Mouse (Mus musculus): ENCODE results near the gene Irgq. TPM values are rescaled to one million over a fixed set of nuclear protein-coding genes. Genes with fewer than 3 reads are reported as not detected.
"Not testable (repeated sequence)": the region's sequence is repeated elsewhere in the genome, so short reads cannot be mapped to it uniquely, and the experiment has no call there.

Gene Irgq
- polyA plus RNA-seq, 1 experiment, result 16.0 TPM

DNA sequence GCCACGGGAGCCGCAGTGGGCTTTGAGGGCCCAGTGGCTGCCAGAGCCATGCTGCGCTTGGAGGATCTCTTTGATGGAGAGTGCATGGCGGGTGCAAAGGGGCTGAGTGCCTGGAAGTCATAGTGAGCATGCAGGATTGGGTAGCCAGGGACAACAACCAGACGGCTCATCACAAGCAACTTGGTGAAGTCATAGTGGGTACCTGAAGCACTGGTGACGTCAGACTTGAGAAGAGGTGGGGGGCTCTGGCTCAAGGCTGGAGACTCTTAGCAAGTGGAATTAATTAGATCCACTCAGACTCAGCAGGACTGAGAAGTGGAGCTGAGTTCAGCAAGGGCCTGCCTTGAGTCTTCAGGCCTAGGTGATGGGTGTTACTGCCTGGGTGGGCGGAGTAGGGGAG lies 18.1 kb upstream of the Irgq start, which contains the start of gene AC161166.1:
Gene AC161166.1, minus strand, starts transcription at position 101 of the 400 bp plus-strand sequence.
- DNase-seq (ENCODE audit: low read depth), result no peak

DNA sequence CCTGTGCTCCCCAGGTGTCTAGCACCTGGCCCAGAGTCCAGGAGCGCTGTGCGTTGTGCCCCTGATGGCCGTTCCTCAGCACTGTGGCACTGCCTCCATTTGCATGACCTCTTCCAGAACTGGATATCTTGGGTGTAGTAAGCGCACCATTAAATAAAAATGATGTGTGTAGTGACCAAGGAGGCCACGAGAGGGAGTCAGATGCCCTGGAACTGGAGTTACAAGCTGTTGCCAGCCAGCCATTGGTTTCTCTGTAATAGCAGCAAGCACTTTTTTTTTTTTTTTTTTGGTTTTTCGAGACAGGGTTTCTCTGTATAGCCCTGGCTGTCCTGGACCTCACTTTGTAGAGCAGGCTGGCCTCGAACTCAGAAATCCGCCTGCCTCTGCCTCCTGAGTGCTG lies 14.2 kb upstream of the Irgq start:
- not testable (repeated sequence) for DNase-seq (ENCODE audit: low read depth)

DNA sequence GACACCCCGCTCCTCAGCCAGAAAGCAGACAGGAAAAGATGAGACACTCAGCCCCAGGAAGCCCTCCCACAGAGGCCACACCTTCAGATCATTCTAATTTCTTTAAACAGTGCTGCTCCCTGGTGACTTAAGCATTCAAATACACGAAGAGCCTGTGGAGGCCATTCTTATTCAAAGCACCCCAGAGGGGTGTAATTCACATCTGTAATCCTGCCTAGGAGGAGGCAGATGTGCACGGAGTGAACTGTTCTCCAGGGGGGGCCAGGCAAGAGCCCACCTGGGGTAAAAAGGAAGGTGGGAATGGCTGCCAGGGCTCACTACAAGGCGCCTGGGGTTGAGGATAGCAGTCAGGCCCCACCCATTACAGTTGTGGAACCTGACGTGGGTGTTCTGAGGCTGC lies 13.4 kb upstream of the Irgq start:
- DNase-seq (ENCODE audit: low read depth), result no peak

DNA sequence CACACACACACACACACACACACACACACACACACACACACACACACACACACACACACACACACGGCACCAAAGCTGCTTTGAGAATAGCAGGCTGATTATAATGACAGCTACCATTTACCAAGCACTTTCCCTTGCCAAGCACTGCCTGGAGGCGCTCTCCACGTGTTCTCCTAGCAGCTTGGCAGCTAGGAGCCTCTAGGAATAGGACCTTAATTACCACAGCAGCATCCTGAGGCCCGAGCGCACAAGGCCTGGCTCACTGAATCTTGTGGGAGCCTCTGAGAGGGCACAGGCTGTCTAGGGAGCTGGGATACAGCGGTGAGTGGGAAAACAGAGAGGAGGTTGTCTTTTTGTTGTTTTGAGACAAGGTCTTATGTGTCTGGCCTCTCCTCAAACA lies 12.8 kb upstream of the Irgq start:
- DNase-seq (ENCODE audit: low read depth), result no peak

- no peak for DNase-seq (ENCODE audit: low read depth)
These were observed 11.4 kb upstream of the Irgq start for GRCm38 (mm10) chr7:24519130-24519529.

- DNase-seq (ENCODE audit: low read depth), result not testable (repeated sequence)
These were observed 10.4 kb upstream of the Irgq start for GRCm38 (mm10) chr7:24520054-24520453.

GRCm38 (mm10) chr7:24522805-24523204 lies 7.7 kb upstream of the Irgq start:
- DNase-seq (ENCODE audit: low read depth), result no peak

GRCm38 (mm10) chr7:24523723-24524122 lies 6.8 kb upstream of the Irgq start:
- no peak for DNase-seq (ENCODE audit: low read depth)

GRCm38 (mm10) chr7:24524978-24525377 lies 5.5 kb upstream of the Irgq start:
- no peak for DNase-seq (ENCODE audit: low read depth)

- no peak for DNase-seq (ENCODE audit: low read depth)
These were observed 4.6 kb upstream of the Irgq start for GRCm38 (mm10) chr7:24525686-24526420.

GRCm38 (mm10) chr7:24528861-24529260 lies 1.6 kb upstream of the Irgq start:
- DNase-seq (ENCODE audit: low read depth), result no peak

DNA sequence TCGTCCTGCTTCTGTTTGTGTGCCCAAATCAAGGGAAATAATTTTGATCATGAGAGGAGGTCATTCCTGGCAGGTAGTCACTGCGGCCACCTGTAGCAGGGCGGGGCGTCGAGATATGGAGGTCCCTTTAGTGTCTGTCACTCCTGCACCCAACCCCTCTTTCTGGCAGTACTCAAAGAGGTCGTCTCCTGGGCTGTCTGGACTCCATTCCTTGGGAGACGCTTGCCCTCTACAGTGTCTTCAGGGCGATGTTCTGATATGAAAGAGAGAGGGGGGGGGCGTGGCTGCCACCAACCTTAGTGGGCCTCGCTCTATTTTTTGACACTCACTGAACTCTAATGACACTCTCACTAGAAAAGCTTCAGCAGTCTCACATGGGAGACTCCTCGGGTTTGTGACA lies 909 bp upstream of the Irgq start:
- DNase-seq (ENCODE audit: low read depth), result no peak

- DNase-seq (ENCODE audit: low read depth), result no peak
These were observed 902 bp downstream of the Irgq start for GRCm38 (mm10) chr7:24531211-24531971.

- no peak for DNase-seq (ENCODE audit: low read depth)
These were observed 2.6 kb downstream of the Irgq start for GRCm38 (mm10) chr7:24533031-24533571.

DNA sequence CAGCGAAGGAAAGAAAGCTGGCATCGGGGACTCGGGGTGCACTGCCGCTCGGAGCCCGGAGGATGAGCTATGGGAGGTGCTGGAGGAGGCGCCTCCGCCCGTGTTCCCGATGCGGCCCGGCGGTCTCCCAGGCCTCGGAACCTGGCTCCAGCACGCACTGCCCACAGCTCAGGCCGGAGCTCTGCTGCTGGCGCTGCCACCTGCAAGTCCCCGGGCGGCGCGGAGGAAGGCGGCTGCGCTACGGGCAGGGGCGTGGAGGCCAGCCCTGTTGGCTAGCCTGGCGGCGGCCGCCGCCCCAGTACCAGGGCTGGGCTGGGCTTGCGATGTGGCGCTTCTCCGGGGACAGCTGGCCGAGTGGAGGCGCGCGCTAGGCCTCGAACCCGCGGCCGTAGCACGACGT lies 3.3 kb downstream of the Irgq start:
- DNase-seq (ENCODE audit: low read depth), result no peak

- DNase-seq (ENCODE audit: low read depth), result no peak
These were observed 3.8 kb downstream of the Irgq start for GRCm38 (mm10) chr7:24534301-24534700.

DNA sequence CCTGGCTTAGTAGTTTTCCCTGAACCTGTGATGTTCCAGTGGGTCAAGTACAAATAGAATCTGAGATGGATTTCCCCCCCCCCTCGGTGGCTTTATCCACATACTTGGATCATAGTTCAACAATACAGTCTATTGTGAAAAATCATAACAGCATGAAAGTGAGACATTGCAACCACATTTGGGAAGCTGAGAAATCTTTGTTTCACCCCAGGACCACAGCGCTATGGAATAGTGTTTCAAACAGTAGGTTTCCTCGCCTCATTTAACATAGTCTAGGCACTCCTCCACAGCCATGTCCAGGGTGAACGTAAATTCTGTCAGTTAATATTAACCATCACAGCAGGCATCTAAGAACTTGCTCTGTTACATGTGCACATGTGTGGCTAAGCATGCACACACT lies 6.6 kb downstream of the Irgq start:
- DNase-seq (ENCODE audit: low read depth), result no peak

GRCm38 (mm10) chr7:24537591-24537990 lies 7.1 kb downstream of the Irgq start:
- no peak for DNase-seq (ENCODE audit: low read depth)

DNA sequence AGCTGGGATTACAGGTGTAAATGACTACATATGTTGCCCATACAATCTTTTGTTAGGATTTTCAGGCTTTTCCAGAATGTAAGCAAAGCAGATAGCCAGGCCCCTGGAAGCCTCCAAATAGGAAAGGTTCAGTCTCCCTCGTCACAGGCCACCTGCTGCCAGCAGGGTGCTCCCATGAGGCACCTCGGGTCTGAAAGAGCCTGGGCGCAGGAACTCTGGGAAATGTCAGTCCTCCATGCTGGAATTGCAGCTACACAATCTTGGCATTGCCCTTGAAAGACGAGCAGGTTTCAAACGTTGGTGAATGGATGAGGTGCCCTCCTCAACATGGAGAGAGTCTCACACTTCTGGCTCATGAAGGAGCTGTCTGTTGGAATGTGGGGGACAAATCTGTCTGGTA lies 7.7 kb downstream of the Irgq start:
- DNase-seq (ENCODE audit: low read depth), result no peak

DNA sequence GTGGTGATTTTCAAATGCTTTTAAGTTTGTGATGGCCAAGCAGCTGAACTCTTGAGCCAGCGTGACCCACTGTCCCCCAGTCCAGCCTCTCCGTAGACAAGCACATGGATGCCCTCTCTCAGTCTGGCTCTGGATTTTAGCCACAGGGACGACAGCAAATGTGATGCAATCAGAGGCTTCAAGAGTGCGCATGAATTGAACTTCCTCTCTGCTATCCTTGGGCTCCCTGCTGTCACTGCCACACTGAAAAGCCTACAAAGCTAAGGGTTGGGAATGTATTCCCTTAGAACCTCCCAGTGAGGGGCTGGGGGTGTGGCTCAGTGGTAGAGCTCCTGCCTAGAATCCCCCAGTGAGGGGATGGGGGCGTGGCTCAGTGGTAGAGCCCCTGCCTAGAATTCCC lies 8.2 kb downstream of the Irgq start:
- no peak for DNase-seq (ENCODE audit: low read depth)

DNA sequence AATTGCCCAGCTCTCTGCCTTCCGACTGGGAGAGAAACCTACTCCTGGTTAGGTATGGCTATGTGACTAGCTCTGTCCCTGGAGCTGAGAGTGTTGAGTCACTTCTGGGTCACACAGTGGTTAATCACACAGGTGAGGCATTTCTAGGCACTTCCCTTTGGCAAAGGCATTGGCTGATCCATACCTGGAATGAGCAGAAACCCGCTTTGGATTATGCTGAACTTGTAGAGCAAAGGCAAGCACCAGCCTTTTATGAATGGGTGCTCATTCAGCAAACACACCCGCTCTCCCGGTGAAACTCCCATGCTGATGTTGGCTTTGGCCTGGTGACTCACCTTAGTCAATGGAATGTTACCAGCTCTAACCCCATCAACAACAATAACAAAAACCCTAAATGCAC lies 9.2 kb downstream of the Irgq start:
- DNase-seq (ENCODE audit: low read depth), result peak; percentile 73

DNA sequence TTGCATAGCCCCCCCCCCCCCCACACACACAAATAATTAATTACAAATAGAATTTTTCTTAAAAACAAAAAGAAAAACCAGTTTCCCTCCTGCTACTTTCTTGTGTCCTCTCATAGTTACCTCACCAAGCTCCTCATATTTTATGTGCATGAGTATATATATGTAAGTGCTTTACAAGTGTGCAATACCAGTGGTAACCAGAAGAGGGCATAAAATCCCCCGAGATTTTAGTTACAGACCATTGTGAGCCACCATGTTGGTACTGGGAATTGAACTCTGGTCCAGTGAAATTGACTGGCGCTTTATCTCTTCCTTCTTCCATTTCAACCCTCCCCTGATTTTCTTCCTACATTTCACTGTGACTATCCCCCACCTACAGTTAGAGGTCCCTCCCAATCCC lies 14.0 kb downstream of the Irgq start:
- no peak for DNase-seq (ENCODE audit: low read depth)

- DNase-seq (ENCODE audit: low read depth), result no peak
These were observed 15.7 kb downstream of the Irgq start, which contains the start of the genes Pinlyp and Xrcc1 for GRCm38 (mm10) chr7:24546068-24546614. TSS of gene Pinlyp (minus strand) at chr7:24546118. TSS of gene Xrcc1 (plus strand) at chr7:24546289.
